Mouse (Mus musculus) brain, embryonic 14.5 days (tissue): ENCODE results near the gene Aipl1.

Experiments used
- CTCF ChIP-seq: fragments of 200-500 bp; IDR thresholded peaks from 2 replicates; pipeline ENCODE4 v1.5.1; 2012; ENCODE audit warnings: inconsistent platforms, mild to moderate bottlenecking, moderate library complexity, borderline replicate concordance; ENCODE audit not compliant: insufficient read depth, insufficient read length; ENCODE audit errors: extremely low read depth
- POLR2A ChIP-seq: fragments of 200-500 bp; IDR thresholded peaks from 2 replicates; pipeline ENCODE4 v1.6.1; 2012; ENCODE audit warnings: mild to moderate bottlenecking, inconsistent platforms, borderline replicate concordance; ENCODE audit not compliant: poor library complexity, insufficient read depth, insufficient read length, severe bottlenecking; ENCODE audit errors: extremely low read depth

DNA sequence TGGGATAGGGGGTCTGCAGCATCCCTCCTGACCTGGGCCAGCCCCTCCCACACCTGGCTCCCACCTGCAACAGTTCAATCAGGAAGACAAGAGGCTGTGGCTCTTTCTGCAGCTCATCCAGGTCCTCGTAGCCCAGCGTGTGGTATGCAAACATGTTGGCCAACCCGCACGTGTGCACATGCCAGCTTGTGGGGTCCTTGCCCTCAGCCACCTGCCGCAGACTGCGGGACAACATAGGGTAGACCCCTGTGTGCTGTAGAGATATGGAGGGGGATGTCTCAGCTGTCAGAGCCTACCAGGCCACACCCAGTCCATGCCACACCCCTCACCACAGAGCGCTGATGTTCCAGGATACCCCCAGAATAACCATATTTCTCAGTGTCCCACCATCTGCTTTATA, 6.0 kb downstream of the Aipl1 start:
- TF ChIP-seq CTCF (no peak), POLR2A (no peak)
